Mouse (Mus musculus): Measurements from ENCODE around the gene Gm21983.
A peak's percentile ranks its signal among the peaks of the same experiment; 100 is the strongest.

The Gm21983 gene

GRCm38 (mm10) chr7:27160921-27161320, 20.0 kb downstream of the Gm21983 start:
- no peak for DNase-seq (ENCODE audit: low read depth)

GRCm38 (mm10) chr7:27159882-27160281, 21.0 kb downstream of the Gm21983 start:
- DNase-seq (ENCODE audit: low read depth), result peak; percentile 92

- DNase-seq (ENCODE audit: low read depth), result no peak
Measured at GRCm38 (mm10) chr7:27159256-27159655, 21.6 kb downstream of the Gm21983 start.

GRCm38 (mm10) chr7:27158171-27158570, 22.7 kb downstream of the Gm21983 start:
- no peak for DNase-seq (ENCODE audit: low read depth)

GRCm38 (mm10) chr7:27156005-27156404, 24.9 kb downstream of the Gm21983 start:
- no peak for DNase-seq (ENCODE audit: low read depth)

- no peak for DNase-seq (ENCODE audit: low read depth)
Measured at GRCm38 (mm10) chr7:27153205-27153764, 27.6 kb downstream of the Gm21983 start, which contains the start of gene Cyp2t4. TSS of gene Cyp2t4 (plus strand) at chr7:27153714.

GRCm38 (mm10) chr7:27136410-27136996, 44.4 kb downstream of the Gm21983 start:
- no peak for DNase-seq (ENCODE audit: low read depth)

GRCm38 (mm10) chr7:27133757-27134156, 47.1 kb downstream of the Gm21983 start:
- no peak for DNase-seq (ENCODE audit: low read depth)

GRCm38 (mm10) chr7:27133156-27133555, 47.7 kb downstream of the Gm21983 start:
- DNase-seq (ENCODE audit: low read depth), result no peak

- DNase-seq (ENCODE audit: low read depth), result peak; percentile 68
Measured at GRCm38 (mm10) chr7:27132588-27132987, 48.3 kb downstream of the Gm21983 start.

- peak; percentile 14 for DNase-seq (ENCODE audit: low read depth)
Measured at GRCm38 (mm10) chr7:27131387-27131786, 49.5 kb downstream of the Gm21983 start.

- no peak for DNase-seq (ENCODE audit: low read depth)
Measured at GRCm38 (mm10) chr7:27130521-27131370, 50.1 kb downstream of the Gm21983 start.

GRCm38 (mm10) chr7:27129811-27130210, 51.1 kb downstream of the Gm21983 start:
- no peak for DNase-seq (ENCODE audit: low read depth)

GRCm38 (mm10) chr7:27128946-27129345, 51.9 kb downstream of the Gm21983 start:
- DNase-seq (ENCODE audit: low read depth), result no peak

- DNase-seq (ENCODE audit: low read depth), result peak; percentile 17
Measured at GRCm38 (mm10) chr7:27128162-27128561, 52.7 kb downstream of the Gm21983 start.

GRCm38 (mm10) chr7:27124969-27125368, 55.9 kb downstream of the Gm21983 start:
- DNase-seq (ENCODE audit: low read depth), result no peak

- no peak for DNase-seq (ENCODE audit: low read depth)
Measured at GRCm38 (mm10) chr7:27124305-27124832, 56.5 kb downstream of the Gm21983 start.

GRCm38 (mm10) chr7:27119676-27120075, 61.2 kb downstream of the Gm21983 start, which contains the start of gene Cyp2f2:
TSS of gene Cyp2f2 (plus strand) at chr7:27119909.
- no peak for DNase-seq (ENCODE audit: low read depth)
